Mouse (Mus musculus): ENCODE measurements around the gene Tomm34. TPM values are rescaled to one million over a fixed set of nuclear protein-coding genes. Genes with fewer than 3 reads are reported as not detected.

The Tomm34 gene
- polyA plus RNA-seq (2014; fragmentation: Illumina TruSeq; extraction: RNeasy Lipid Tissue Mini Kit (QIAGEN cat#74804); ENCODE audit: low replicate concordance) = 4.8 TPM

GRCm38 (mm10) chr2:164070765-164071436 is at the start of gene Tomm34:
Gene Tomm34 (minus strand): TSS chr2:164071169.

GRCm38 (mm10) chr2:164070142-164070764 is 716 bp downstream of the Tomm34 start, which contains the start of gene Stk4:
Gene Stk4 (plus strand): TSS chr2:164070322.

DNA sequence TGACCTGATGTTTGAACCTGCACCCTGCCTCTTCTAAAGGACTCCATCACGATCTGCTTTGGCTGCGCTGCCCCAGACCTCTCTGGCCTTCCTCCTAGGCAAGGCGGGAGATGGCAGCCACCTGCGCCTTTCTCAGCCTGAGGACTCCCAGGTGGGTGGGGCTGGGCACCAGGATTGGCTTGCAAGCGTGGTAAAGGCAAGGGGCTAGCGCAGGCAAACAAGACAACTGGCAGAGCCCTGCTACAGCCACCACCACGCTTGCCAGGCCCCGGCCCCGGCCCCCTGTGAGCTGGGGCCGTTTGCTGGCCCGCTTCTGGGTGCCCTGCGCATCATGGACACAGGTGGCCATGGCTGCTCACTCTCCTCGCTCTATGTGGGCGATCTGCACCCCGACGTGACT is 45.8 kb downstream of the Tomm34 start, which contains the start of gene Pabpc1l:
Pabpc1l (plus strand) TSS at position 301 of the 400 bp plus-strand sequence.

Other genes with a start within 250 kb of the Tomm34 start
- gene Kcnk15, start 217.5 kb downstream of the Tomm34 start, polyA plus RNA-seq (2014; fragmentation: Illumina TruSeq; extraction: RNeasy Lipid Tissue Mini Kit (QIAGEN cat#74804); ENCODE audit: low replicate concordance) = not detected
- gene Rims4, start 152.5 kb downstream of the Tomm34 start, polyA plus RNA-seq (2014; fragmentation: Illumina TruSeq; extraction: RNeasy Lipid Tissue Mini Kit (QIAGEN cat#74804); ENCODE audit: low replicate concordance) = not detected
- 198 TPM for gene Ywhab, start 76.2 kb downstream of the Tomm34 start, polyA plus RNA-seq (2014; fragmentation: Illumina TruSeq; extraction: RNeasy Lipid Tissue Mini Kit (QIAGEN cat#74804); ENCODE audit: low replicate concordance)
- not detected for gene Pabpc1l, start 45.7 kb downstream of the Tomm34 start, polyA plus RNA-seq (2014; fragmentation: Illumina TruSeq; extraction: RNeasy Lipid Tissue Mini Kit (QIAGEN cat#74804); ENCODE audit: low replicate concordance)
- 75.0 TPM for gene Stk4, start 847 bp downstream of the Tomm34 start, polyA plus RNA-seq (2014; fragmentation: Illumina TruSeq; extraction: RNeasy Lipid Tissue Mini Kit (QIAGEN cat#74804); ENCODE audit: low replicate concordance)
- gene Kcns1, start 99.9 kb upstream of the Tomm34 start, polyA plus RNA-seq (2014; fragmentation: Illumina TruSeq; extraction: RNeasy Lipid Tissue Mini Kit (QIAGEN cat#74804); ENCODE audit: low replicate concordance) = not detected
- gene Wfdc5, start 111.6 kb upstream of the Tomm34 start, polyA plus RNA-seq (2014; fragmentation: Illumina TruSeq; extraction: RNeasy Lipid Tissue Mini Kit (QIAGEN cat#74804); ENCODE audit: low replicate concordance) = not detected
- not detected for gene Wfdc12, start 119.4 kb upstream of the Tomm34 start, polyA plus RNA-seq (2014; fragmentation: Illumina TruSeq; extraction: RNeasy Lipid Tissue Mini Kit (QIAGEN cat#74804); ENCODE audit: low replicate concordance)
- not detected for gene Wfdc15a, start 129.0 kb upstream of the Tomm34 start, polyA plus RNA-seq (2014; fragmentation: Illumina TruSeq; extraction: RNeasy Lipid Tissue Mini Kit (QIAGEN cat#74804); ENCODE audit: low replicate concordance)
- gene Wfdc15b, start 150.5 kb upstream of the Tomm34 start, polyA plus RNA-seq (2014; fragmentation: Illumina TruSeq; extraction: RNeasy Lipid Tissue Mini Kit (QIAGEN cat#74804); ENCODE audit: low replicate concordance) = not detected
- not detected for gene Svs2, start 167.3 kb upstream of the Tomm34 start, polyA plus RNA-seq (2014; fragmentation: Illumina TruSeq; extraction: RNeasy Lipid Tissue Mini Kit (QIAGEN cat#74804); ENCODE audit: low replicate concordance)
- gene Svs3b, start 185.5 kb upstream of the Tomm34 start, polyA plus RNA-seq (2014; fragmentation: Illumina TruSeq; extraction: RNeasy Lipid Tissue Mini Kit (QIAGEN cat#74804); ENCODE audit: low replicate concordance) = not detected
- gene Svs4, start 207.3 kb upstream of the Tomm34 start, polyA plus RNA-seq (2014; fragmentation: Illumina TruSeq; extraction: RNeasy Lipid Tissue Mini Kit (QIAGEN cat#74804); ENCODE audit: low replicate concordance) = not detected
- gene Svs3a, start 218.1 kb upstream of the Tomm34 start, polyA plus RNA-seq (2014; fragmentation: Illumina TruSeq; extraction: RNeasy Lipid Tissue Mini Kit (QIAGEN cat#74804); ENCODE audit: low replicate concordance) = not detected
- gene Svs6, start 245.6 kb upstream of the Tomm34 start, polyA plus RNA-seq (2014; fragmentation: Illumina TruSeq; extraction: RNeasy Lipid Tissue Mini Kit (QIAGEN cat#74804); ENCODE audit: low replicate concordance) = not detected